Mouse (Mus musculus): ENCODE data around the gene Ap3s2.
A peak's percentile ranks its signal among the peaks of the same experiment; 100 is the strongest.

Gene Ap3s2

DNA sequence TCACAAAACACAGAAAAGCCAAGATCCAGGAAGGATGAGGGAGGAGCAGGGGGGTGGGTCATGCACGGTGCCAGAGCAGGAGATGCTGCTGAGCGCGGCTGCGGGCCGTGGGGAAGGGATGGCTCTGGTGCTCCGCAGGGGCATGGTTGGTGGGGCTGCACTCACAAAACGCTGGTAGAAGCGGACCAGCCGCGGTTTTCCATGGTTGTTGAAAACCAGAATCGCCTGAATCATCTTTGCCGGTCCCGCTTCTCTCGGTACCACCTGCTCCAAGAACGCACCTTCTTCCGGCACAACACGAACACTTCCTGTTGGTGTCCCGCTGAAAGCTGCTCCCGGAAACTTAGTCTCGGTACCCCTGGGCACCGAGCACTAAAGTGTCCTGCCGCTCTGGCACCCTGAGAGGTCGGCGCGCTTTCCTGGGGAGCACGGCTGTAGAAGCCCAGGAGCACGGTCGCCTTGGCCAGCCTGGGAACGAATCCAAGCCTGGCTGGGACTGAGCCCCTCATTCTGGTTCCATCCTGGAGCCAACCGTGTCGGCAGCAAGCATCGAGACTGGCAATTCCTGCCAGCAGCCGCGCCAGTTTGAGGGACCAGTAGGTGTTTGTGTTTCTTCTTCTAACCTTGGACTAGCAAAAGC, at the start of gene Ap3s2:
Ap3s2 (minus strand) TSS at position 306 of the 640 bp plus-strand sequence.
- DNase-seq (ENCODE audit: low spot score in 2 of 2): peak; percentile 80 to 85

DNA sequence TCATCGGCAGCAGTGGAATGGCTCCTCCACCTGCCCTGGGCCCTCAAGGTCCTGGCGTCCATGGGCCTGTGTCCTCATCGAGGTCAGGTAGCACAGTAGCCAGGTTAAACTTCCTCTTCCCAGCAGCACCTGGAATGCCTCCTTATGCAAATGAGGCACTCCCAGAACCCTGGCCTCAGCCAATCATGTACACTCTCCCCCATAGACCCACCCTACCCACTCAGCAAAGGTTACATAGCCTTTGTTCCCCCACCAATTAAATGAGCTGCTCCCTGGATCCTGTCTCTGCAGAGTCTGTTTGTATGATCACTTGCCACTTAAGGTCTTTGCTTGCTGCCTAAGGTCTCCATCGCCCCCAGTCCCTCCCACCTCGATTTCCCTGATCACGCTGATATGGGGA, 47.9 kb upstream of the Ap3s2 start:
- DNase-seq (ENCODE audit: low spot score in 2 of 2): no peak

DNA sequence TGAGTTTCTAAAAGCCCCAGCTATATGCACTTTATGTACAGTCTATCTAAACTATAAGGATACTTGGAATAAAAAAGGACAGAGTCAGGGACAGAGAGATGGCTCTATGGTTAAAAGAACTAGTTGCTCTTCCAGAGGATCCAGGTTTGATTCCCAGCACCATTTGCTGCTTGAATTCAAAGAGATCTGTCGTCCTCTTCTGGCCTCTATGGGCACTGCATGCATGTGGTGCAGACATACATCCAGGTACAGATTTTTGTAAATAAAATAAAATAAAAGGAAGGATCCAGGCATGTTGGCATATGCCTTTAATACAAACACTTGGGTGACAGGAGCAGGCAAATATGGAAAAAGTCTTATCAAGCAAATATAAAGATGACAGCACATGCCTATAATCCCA, 41.2 kb upstream of the Ap3s2 start:
- DNase-seq (ENCODE audit: low spot score in 2 of 2): no peak

DNA sequence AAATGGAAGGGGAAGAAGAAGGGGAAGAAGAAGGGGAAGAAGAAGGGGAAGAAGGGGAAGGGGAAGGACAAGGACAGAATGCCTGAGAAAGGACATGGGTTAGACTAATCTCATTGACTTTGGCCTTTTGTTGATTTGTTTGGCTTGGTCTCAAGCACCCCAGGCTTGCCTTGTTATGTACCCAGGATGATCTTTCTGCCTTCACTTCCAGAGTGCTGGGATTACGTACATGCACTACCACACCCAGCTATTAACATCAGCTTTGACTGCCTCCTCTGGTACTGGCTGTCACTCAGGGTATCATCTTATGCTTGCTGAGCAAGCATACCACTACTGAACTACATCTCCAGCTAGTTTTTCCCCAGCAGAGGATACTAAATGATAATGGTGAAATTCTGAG, 35.7 kb upstream of the Ap3s2 start:
- no peak for DNase-seq (ENCODE audit: low spot score in 2 of 2)

DNA sequence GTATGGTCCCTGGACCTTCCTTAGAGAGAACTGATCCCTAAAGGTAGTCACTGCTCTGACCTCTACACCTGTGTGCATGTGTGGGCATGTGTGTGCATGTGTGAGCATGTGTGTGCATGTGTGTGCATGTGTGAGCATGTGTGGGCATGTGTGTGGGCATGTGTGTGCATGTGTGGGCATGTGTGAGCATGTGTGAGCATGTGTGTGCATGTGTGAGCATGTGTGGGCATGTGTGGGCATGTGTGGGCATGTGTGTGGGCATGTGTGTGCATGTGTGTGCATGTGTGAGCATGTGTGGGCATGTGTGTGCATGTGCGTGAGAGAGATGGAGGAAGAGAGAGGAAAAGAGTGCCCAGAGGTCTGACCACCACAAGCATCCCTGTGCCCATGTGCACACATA, 34.4 kb upstream of the Ap3s2 start:
- DNase-seq (ENCODE audit: low spot score in 2 of 2): no peak

DNA sequence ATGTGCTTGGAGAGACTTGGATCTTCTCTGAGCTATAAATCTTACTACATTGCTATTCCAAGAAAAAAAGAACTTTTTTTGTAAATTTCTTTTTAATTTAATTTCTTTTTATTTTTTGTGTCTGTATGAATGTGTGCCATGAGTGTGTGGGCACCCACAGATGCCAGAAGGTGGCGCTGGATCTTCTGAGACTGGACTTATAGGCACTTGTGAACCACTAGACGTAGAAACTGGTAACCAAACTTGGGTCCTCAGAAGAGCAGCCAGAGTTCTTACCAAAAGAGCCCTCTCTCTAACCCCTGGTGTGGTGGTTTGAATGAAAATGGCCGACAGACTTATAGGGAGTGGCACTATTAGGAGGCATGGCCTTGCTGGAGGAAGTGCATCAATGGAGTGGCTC, 30.6 kb upstream of the Ap3s2 start:
- DNase-seq (ENCODE audit: low spot score in 2 of 2): no peak

DNA sequence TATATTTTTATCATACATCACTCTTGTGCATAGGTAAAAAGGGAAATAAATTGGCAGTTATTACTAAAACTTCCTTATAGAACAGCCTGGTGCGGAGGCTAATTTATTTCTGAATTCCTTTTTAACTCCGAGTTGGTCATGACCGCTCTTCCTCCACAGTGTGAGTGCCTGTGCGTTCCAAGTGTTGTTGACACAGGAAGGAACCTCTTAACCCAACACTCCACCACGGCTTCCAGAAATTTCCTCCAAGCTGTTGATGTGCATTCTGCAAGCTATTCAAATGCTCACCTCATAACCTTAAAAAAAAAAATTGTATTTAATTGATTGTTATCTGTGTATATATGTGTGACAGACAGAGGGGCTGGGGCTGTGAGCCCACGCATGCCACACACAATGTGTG, 29.8 kb upstream of the Ap3s2 start:
- DNase-seq (ENCODE audit: low spot score in 2 of 2): no peak

DNA sequence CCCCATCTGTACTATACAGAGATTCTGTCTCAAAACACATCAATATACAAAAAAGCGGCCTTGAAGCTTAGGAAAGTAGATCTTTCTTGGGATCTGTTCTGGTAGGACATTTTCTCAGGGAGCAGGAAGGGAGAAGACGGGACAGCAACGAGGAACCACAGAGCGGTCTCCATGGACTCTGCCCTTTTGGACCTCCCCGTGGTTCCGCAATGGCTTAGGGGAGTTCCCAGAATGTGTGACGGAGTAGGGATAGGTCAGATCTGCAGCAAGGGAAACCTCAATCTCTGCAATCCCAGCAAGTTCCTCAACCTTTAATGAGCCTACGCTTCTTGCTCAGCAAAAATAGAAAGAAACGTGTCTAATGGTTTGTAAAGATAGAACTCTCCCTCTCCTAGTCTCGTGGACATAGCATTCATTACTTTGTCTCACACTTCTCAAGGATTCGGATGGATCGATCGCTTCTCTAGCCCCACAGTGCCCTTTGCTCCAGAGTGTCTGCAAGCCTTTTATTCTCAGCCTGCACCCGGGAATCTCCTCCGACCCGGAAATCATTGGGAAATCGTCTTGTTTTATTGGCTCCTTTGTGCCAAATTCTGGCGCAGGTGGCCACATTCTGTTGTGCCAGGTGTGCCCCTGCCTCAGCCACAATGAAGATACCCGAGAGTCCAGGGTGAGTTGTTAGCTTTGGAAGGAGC, 15.2 kb upstream of the Ap3s2 start:
- DNase-seq (ENCODE audit: low spot score in 2 of 2): no peak

DNA sequence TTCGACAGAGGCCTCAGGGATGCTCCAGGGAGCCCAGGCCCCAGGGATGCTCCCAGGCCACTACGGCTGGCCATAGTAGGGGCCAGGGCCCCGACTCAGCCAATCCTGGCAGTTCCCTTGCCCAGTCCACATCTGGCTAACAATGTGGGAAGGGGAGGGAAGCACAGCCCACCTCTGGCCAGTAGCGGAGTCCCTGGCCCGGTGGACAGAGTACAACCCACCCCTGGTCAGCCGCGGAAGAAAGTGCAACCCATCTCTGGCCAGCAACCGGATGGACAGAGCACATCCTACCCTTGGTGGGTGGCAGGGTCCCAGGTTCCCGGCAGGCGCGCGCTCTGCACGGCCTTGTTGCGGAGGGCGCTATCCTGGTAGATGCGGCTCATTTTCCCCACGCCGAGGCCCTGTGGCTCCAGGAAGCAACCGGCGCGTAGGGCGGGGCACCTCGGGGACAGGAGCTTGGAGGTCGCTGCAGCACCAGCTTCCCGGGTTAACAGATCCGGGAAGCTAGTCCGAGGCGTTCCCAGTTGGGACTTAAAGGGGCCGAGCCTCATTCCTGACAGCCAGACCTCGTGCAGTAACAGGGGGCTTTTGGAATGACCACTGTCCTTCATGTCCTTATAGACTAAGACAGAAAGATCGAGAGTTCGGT, 14.5 kb upstream of the Ap3s2 start, which contains the start of gene Arpin:
Arpin (minus strand) TSS at position 498 of the 649 bp plus-strand sequence.
- DNase-seq (ENCODE audit: low spot score in 2 of 2): peak in 1 of 2 experiments; percentile 21

DNA sequence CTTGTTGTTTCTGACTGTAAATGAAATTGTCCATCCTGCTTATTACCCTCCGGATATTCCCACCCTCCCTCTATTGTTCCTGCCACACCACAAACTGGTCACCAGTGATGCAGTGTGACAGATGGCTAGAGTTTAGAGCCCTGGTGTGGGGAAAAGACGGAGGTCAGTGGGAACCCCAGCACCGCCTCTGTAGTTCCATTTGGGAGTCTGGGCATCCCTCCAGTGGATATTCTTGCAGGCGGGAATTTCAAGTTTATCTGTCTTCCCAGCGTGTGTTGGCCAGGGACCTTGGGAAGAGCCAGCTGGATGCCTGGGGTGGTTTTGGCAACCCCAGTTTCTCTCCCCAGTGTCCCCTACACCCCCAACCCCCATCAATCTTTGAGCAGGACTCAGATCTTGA, 14.0 kb upstream of the Ap3s2 start:
- DNase-seq (ENCODE audit: low spot score in 2 of 2): no peak

DNA sequence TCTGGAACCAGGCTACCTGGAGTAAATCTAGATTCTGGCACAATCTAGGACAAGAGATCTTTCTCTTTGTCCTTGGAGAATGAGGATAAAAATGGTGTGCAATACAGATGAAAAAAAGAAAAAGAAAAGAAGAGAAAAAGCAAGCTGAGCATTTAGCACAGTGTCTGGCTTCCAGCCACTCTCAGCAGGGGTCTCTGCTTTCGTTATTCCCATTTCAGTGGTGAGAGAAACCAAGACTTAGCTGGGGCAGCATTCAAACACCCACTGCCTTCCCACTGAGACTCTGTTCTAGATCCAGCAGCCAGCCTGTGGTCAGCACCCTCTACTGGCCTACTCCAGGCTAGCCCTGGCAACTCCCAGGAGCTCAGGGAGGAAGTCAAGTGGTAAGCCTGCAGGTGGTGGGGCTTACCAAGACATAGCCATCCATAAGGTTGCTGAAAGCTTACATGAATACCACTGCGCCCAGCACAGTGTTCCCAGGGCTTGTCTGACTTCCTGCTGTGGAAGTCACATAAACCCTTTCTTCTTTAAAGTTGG, 8.1 kb upstream of the Ap3s2 start:
- no peak for DNase-seq (ENCODE audit: low spot score in 2 of 2)

DNA sequence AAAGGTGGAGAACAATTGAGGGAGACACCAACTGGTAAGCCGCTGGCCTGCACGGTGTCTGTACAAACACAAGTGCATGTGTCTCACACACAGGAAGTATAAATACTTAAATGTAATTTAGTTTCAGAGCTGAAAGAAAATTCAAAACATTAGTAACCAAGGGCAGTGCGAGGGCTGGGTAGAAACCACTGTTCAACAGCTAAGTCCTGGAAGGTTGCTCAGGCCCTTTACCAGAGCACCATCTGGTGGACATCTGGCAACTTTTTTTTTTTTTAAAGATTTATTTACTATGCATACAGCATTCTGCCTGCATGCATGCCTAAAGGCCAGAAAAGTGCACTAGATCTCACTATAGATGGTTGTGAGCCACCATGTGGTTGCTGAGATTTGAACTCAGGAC, 5.9 kb downstream of the Ap3s2 start:
- DNase-seq (ENCODE audit: low spot score in 2 of 2): peak in 1 of 2 experiments; percentile 22

DNA sequence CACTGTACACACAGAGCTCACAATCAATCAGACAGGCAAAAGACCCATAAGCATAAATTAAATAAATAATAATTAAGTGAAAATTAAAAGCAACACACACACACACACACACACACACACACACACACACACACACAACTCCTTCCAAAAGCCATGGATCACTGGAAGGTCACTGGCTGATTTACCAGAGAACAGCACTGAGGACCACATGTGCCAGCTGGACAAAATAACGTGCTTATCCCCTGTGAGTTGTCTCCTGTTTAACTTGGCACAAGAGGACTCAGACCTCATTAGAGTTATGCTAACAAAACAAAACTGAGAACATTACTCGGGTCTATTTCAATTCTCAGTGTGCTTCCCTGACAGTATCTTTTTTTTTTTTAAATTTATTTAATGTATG, 13.1 kb downstream of the Ap3s2 start:
- DNase-seq (ENCODE audit: low spot score in 2 of 2): no peak

DNA sequence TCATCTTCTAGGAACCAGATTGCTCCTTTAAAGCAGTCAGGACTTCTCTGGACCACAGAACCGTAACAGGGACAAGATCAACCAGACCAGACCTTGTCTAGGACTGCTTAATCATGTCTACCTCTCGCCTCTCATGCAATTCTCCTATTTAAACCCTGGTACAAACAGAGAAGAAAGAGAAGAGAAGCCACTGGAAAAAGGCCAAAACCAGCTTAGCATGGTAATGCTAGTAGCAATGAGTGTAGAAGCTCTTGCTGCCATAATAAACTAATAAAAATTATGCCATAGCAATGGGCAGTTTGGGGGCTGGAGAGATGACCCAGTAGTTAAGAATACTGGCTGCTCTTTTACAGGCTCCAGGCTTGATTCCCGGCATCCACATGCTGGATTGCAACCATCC, 13.5 kb downstream of the Ap3s2 start:
- no peak for DNase-seq (ENCODE audit: low spot score in 2 of 2)

DNA sequence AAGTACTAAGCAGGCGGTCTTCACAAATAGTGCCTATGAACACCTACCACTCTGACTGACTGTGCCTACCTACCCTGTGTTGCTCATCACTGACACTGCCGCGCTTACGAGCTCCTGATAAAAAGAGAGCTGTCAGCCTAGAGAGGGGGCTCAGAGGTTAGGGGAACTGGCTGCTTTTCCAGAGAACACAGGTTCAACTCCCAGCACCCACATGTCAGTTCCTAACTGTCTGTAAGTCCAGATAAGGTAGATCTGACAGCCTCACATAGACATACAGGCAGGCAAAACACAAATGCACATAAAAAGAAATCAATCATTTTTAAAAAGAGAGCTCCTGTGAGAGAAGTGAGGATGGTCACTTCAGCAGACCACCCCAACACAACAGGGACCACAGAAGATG, 15.3 kb downstream of the Ap3s2 start:
- DNase-seq (ENCODE audit: low spot score in 2 of 2): no peak

DNA sequence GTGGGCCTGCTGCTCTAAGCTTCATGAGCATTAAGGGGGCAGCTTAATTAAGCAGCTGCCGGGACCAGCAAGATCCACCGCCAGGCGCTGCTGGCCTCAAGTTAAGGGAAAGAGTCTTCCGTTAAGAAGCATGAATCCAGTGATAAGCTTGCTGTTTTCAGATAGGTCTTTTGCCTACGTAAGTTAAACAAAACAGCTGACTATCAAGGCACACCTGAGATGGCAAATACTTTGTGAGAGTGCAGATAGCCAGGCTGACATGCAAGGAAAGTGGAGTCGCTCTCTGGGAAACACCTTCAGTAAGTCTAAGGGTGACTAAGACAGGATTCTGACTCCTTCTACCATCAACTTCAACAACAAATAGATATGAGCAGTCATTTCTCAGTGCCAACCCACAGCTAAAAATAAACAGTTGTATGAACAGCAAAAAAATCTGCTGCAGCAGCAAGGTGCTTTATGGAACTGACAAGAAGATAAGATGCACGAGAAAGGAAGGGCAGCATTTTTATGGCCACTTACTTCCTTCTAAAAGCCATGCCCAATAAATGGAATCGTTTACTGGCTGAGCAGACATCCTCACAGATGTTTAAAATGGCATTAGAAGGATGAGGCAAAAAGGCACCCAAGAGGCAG, 17.2 kb downstream of the Ap3s2 start:
- no peak for DNase-seq (ENCODE audit: low spot score in 2 of 2)

DNA sequence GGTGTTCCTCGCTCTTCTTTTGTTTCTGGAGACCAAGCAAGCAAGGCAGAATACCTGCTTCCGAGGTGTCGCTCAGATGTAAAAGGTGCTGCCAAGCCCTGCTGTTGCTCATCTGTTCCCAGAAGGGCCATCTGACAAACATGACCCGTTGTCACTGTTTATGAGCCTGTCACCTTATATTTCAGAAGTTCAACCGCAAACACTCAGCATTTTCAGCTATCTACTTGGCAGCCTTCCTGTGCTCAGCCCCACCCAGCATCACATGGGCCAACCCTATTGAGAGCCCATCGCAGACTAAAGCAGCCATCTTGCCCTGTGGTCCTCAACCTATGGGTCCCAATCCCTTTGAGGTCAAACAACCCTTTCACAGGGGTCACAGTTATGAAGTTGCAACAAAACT, 19.7 kb downstream of the Ap3s2 start:
- peak in 1 of 2 experiments; percentile 47 for DNase-seq (ENCODE audit: low spot score in 2 of 2)

DNA sequence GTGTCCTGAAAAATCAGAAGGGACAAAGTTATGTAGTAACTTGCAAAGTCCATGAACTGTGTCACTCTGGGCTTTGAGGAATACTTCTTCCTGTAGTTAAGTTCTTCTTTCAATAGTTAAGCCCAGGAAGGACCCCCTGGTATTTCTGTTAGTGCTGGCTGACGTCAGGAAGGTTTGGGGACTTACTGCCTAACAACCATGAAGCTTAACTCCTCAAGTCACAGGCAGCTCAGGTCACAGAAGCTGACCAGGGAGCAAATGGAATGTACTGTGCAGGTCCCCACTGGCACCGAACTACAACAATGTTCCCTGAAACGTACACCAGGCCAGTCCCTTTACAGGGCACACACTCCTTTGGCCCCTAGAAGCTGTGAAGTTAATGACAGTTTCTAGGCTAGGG, 25.2 kb downstream of the Ap3s2 start:
- DNase-seq (ENCODE audit: low spot score in 2 of 2): no peak

DNA sequence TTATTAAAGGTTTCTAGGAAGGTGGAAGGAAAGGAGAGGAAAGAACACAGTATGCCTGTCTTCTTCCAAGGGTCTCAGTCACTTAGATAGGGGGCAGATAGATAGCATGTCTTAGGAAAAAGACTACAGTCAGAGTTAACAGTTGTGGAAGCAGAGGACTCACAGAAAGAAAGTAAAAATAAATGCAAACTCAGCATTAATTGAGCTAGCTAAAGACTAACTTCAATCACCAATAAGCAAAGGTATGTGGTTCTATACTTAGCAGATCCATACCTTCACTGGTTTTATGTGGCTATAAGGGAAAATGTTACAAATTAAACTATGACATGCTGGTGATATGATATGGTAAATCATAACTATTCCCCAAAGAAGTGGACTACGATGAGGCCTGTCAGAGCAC, 25.7 kb downstream of the Ap3s2 start:
- no peak for DNase-seq (ENCODE audit: low spot score in 2 of 2)

DNA sequence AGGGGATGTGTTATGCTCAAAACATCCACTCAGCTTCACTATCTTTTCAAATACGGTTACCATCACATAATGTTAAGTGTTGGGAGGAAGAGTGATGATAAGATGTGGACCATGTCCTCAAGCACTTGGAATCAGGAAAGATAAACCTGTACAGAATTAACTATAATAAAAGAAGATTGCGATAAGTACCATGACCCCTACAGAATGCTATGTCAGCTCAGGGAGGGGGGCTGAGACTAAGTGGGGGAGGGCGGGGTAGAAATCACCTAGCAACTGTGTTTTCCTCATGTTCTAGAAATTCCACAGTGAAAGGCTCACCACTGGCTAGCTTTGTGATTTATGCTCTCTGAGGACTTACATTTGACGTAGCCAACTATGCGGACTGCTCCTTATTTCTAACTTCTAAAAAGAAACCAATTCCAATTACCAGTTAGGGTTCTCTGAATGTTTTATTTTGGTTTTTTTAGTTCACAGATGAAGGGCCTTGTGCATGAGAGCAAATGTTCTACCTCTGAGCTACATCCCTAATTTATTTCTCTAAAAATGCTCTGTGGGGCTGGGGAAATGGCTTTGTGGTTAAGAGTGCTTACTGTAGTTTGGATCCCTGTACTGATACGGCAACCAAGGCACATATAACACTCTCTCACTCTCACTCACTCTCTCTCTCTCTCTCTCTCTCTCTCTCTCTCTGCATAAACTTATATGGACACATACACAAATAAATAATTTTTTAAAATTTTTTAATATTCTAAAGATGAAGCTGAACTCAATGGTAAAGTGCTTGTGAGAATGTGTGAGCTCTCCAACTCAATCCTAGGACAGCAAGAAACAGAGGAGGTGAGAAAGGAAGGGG, 27.6 kb downstream of the Ap3s2 start:
- no peak for DNase-seq (ENCODE audit: low spot score in 2 of 2)

DNA sequence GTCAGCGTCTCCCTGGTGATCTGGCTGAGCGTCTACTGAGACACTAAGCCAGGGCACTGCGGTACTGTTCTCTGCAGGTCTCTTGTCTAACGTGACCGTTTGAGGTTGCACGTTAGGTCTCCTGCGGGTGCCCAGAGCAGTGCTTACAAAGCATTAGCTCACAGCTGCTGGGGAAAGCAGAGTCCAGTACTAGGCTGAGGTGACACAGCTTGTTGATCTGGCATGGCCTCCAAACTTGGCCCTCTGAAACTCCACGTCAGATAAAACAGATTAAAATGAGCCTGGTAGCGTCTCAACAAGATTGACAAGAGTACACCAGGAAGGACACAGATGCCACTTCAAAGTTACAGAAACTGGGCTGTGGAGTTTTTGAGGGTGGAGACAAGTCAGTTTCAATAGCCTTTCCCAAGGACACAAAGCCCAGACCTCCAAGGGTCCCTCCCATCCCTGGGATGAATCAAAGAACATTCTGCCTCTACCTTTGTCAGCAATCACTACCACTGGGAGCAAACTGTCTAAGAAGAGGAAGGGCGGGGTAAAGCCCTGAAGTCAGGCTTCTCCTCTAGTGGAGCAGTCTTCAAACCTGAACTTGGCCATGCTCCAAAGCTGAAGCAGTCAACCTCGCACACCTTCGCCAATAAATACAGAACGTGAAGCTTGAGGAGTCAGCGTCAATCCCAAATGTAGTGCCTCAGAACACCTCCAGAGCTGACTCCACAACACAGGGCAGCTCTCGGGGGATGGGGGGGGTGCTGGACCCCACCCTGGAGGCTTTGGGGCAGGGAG, 29.8 kb downstream of the Ap3s2 start:
- no peak for DNase-seq (ENCODE audit: low spot score in 2 of 2)

All from spleen, postnatal 10 days (tissue).